Mouse (Mus musculus): ENCODE data around the gene Tubgcp5. TPM values are rescaled to one million over a fixed set of nuclear protein-coding genes. Genes with fewer than 3 reads are reported as not detected.
A peak's percentile ranks its signal among the peaks of the same experiment; 100 is the strongest.

Gene Tubgcp5
- polyA plus RNA-seq, 1 experiment, result 26.9 TPM

GRCm38 (mm10) chr7:55869220-55869619 lies 75.3 kb downstream of the Tubgcp5 start:
- H3K4me1 ChIP-seq (ENCODE audit: control insufficient read depth, insufficient read depth, low read length), result 0 out of 2 replicates have a peak, but pooled peaks cover 2% of the 10 kb centered on the region
- no peak for TF ChIP-seq CTCF (IDR thresholded peaks at IDR 0.05; ENCODE audit: borderline replicate concordance, insufficient read depth, low read depth, low read length)
- no peak for TF ChIP-seq POLR2A (IDR thresholded peaks at IDR 0.05; ENCODE audit: borderline replicate concordance, insufficient read depth, low read length)
- H3K27ac ChIP-seq (ENCODE audit: insufficient read depth, low read length), result no peak overlapping the region
- no peak for DNase-seq
- no peaks in the 10 kb centered on the region for H3K27me3 ChIP-seq (ENCODE audit: control insufficient read depth, insufficient read depth, low read length)
- 33% methylated on average over 3 of the region's 3 CpGs for WGBS
- H3K4me3 ChIP-seq (replicated peaks; ENCODE audit: insufficient read depth, low read depth, low read length), result no peak overlapping the region

DNA sequence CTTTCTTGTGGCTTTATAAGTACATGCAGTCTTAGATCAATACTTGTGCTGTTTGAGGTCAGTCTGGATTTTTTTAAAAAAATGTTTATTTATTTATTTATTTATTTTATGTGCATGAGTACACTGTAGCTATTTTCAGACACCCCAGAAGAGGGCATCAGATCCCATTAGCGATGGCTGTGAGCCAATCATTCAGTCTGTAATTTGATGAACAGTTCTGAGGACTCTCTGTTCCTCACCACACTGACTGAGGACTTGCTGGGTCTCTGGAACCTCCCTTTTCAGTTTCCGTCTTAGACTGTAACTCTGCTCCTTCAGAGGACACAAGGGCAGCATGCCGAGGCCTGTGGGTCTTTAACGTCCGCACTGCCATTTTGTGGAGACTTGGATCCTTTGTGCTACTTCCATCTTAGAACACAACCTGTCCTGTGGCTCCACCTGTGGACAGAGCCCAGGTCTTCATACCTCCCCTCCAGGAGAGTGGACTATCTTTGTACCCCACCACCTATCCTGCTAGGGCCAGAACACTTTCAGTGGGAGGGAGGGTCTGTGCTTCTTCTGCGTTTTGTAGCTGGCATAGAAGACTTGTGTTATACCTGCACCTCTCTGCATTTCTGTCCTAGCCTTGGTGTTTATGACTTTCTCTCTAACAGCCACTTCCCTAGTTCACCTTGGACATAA lies 76.5 kb downstream of the Tubgcp5 start:
- Histone ChIP-seq H3K27ac (ENCODE audit: insufficient read depth, low read length) (no peak overlapping the region), H3K4me1 (ENCODE audit: control insufficient read depth, insufficient read depth, low read length) (0 out of 2 replicates have a peak, but pooled peaks cover 2% of the 10 kb centered on the region), H3K4me3 (replicated peaks; ENCODE audit: insufficient read depth, low read depth, low read length) (no peak overlapping the region), H3K27me3 (ENCODE audit: control insufficient read depth, insufficient read depth, low read length) (no peaks in the 10 kb centered on the region)
- TF ChIP-seq POLR2A (IDR thresholded peaks at IDR 0.05; ENCODE audit: borderline replicate concordance, insufficient read depth, low read length), result no peak
- DNase-seq, result peak in 1 of 2 experiments; percentile 30
- 83% methylated on average over 6 of the region's 6 CpGs for WGBS

DNA sequence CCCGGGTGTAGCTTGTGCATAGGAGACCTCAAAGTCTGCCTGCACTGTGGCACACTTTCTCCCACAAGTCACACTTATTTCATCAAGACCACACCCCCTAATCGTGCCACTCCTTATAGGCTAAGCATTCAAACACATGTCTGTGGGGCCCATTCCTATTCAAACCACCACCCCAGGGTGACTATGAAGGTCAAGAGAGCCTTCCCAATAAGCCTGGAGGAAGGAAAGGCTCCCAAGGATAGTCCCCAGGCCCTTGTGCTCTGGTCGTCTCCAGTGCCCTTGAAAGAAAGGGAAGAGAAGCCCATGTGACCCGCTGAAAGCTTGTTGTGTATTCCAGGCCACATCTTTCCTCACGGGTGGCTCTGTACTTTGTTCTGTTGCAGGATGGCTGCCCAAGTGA lies 77.5 kb downstream of the Tubgcp5 start:
- H3K4me3 ChIP-seq (replicated peaks; ENCODE audit: insufficient read depth, low read depth, low read length), result no peak overlapping the region
- no peaks in the 10 kb centered on the region for H3K4me1 ChIP-seq (ENCODE audit: control insufficient read depth, insufficient read depth, low read length)
- H3K27ac ChIP-seq (ENCODE audit: insufficient read depth, low read length), result no peak overlapping the region
- 65% methylated on average over 5 of the region's 5 CpGs for WGBS
- peak in 1 of 2 experiments; percentile 20 for DNase-seq
- TF ChIP-seq CTCF (IDR thresholded peaks at IDR 0.05; ENCODE audit: borderline replicate concordance, insufficient read depth, low read depth, low read length) (no peak), POLR2A (IDR thresholded peaks at IDR 0.05; ENCODE audit: borderline replicate concordance, insufficient read depth, low read length) (no peak)
- H3K27me3 ChIP-seq (ENCODE audit: control insufficient read depth, insufficient read depth, low read length), result no peaks in the 10 kb centered on the region

GRCm38 (mm10) chr7:55874703-55875102 lies 80.7 kb downstream of the Tubgcp5 start:
- H3K4me1 ChIP-seq (ENCODE audit: control insufficient read depth, insufficient read depth, low read length), result no peaks in the 10 kb centered on the region
- H3K27me3 ChIP-seq (ENCODE audit: control insufficient read depth, insufficient read depth, low read length), result no peaks in the 10 kb centered on the region
- no peak for DNase-seq
- 85% methylated on average over 7 of the region's 7 CpGs for WGBS
- no peak overlapping the region for H3K4me3 ChIP-seq (replicated peaks; ENCODE audit: insufficient read depth, low read depth, low read length)
- TF ChIP-seq CTCF (IDR thresholded peaks at IDR 0.05; ENCODE audit: borderline replicate concordance, insufficient read depth, low read depth, low read length) (no peak), POLR2A (IDR thresholded peaks at IDR 0.05; ENCODE audit: borderline replicate concordance, insufficient read depth, low read length) (no peak)
- H3K27ac ChIP-seq (ENCODE audit: insufficient read depth, low read length), result no peak overlapping the region

DNA sequence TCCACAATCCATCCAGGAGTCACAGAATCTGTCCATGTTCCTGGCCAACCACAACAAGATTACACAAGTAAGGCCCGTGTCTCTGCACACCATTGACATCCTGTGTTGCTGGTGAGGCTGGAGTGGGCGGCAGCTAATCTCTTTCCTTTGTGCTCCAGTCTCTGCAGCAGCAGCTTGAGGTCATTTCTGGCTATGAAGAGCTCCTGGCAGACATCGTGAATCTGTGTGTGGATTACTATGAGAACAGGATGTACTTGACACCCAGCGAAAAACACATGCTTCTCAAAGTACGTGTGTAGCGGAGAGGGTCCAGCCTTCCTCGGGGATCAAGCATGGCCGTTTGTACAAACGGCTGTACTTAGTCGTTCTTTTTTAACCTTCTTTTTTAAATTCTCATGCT lies 83.8 kb downstream of the Tubgcp5 start:
- H3K27ac ChIP-seq (ENCODE audit: insufficient read depth, low read length), result no peak overlapping the region
- 92% methylated on average over 10 of the region's 10 CpGs for WGBS
- H3K4me1 ChIP-seq (ENCODE audit: control insufficient read depth, insufficient read depth, low read length), result no peaks in the 10 kb centered on the region

GRCm38 (mm10) chr7:55880882-55881281 lies 86.9 kb downstream of the Tubgcp5 start:
- no peaks in the 10 kb centered on the region; the same call in 1 of the 2 replicates for H3K27me3 ChIP-seq (ENCODE audit: control insufficient read depth, insufficient read depth, low read length)
- no peak for DNase-seq
- no peak overlapping the region for H3K4me3 ChIP-seq (replicated peaks; ENCODE audit: insufficient read depth, low read depth, low read length)
- H3K4me1 ChIP-seq (ENCODE audit: control insufficient read depth, insufficient read depth, low read length), result no peaks in the 10 kb centered on the region
- 81% methylated on average over 9 of the region's 9 CpGs for whole genome bisulfite sequencing
- TF ChIP-seq POLR2A (IDR thresholded peaks at IDR 0.05; ENCODE audit: borderline replicate concordance, insufficient read depth, low read length) (no peak), CTCF (IDR thresholded peaks at IDR 0.05; ENCODE audit: borderline replicate concordance, insufficient read depth, low read depth, low read length) (no peak)
- no peak overlapping the region for H3K27ac ChIP-seq (ENCODE audit: insufficient read depth, low read length)

More for the DNA sequence above, 83.8 kb downstream of the Tubgcp5 start:
- no peaks in the 10 kb centered on the region; the same call in 1 of the 2 replicates for H3K27me3 ChIP-seq (ENCODE audit: control insufficient read depth, insufficient read depth, low read length)
- TF ChIP-seq POLR2A (IDR thresholded peaks at IDR 0.05; ENCODE audit: borderline replicate concordance, insufficient read depth, low read length) (no peak), CTCF (IDR thresholded peaks at IDR 0.05; ENCODE audit: borderline replicate concordance, insufficient read depth, low read depth, low read length) (no peak)
- H3K4me3 ChIP-seq (replicated peaks; ENCODE audit: insufficient read depth, low read depth, low read length), result no peak overlapping the region
- DNase-seq, result no peak

Other genes starting within 250 kb of the Tubgcp5 start
- 7.5 and 7.8 TPM in 2 replicates for gene Siglech, start 26.0 kb upstream of the Tubgcp5 start, polyA plus RNA-seq (2012; rRNA removed)
- gene Cyfip1, start 47.6 kb downstream of the Tubgcp5 start, polyA plus RNA-seq (2012; rRNA removed), result 48.2 and 52.8 TPM in 2 replicates
- 19.5 and 20.5 TPM in 2 replicates for gene Nipa2, start 168.3 kb downstream of the Tubgcp5 start, polyA plus RNA-seq (2012; rRNA removed)
- 28.8 and 30.7 TPM in 2 replicates for gene Nipa1, start 225.8 kb downstream of the Tubgcp5 start, polyA plus RNA-seq (2012; rRNA removed)

All from cerebellum, adult 2 months (tissue).